Mouse (Mus musculus) C2C12 (cell line): ENCODE measurements around the gene Rgs6. TPM values are rescaled to one million over a fixed set of nuclear protein-coding genes. Genes with fewer than 3 reads are reported as not detected.

Source experiments
- H3K27me3 ChIP-seq: one replicate; pipeline ENCODE4 v1.6.1; 2011; ENCODE audit not compliant: control insufficient read depth, insufficient read depth, insufficient read length
- H3K36me3 ChIP-seq: one replicate; pipeline ENCODE4 v1.6.1; 2011; ENCODE audit not compliant: control insufficient read depth, insufficient read depth
- H3K4me3 ChIP-seq: one replicate; pipeline ENCODE4 v1.5.1; 2011; ENCODE audit warnings: mild to moderate bottlenecking, control low read depth; ENCODE audit not compliant: poor library complexity, insufficient read depth, severe bottlenecking
- H3K79me2 ChIP-seq: one replicate; pipeline ENCODE4 v1.6.1; 2011; ENCODE audit not compliant: control insufficient read depth, insufficient read depth
- H3K79me3 ChIP-seq: one replicate; pipeline ENCODE4 v1.6.1; 2011; ENCODE audit warnings: low read depth, control low read depth
- H3ac ChIP-seq: one replicate; pipeline ENCODE3; 2011; ENCODE audit warnings: low read depth; ENCODE audit not compliant: control insufficient read depth, insufficient read length
- CEBPB ChIP-seq: IDR thresholded peaks from one replicate; pipeline ENCODE4 v1.6.1; 2011; ENCODE audit warnings: low read depth, mild to moderate bottlenecking, control low read depth, moderate library complexity
- CTCF ChIP-seq: IDR thresholded peaks from one replicate; pipeline ENCODE4 v1.5.1; 2011; ENCODE audit not compliant: control insufficient read depth, insufficient read depth, insufficient read length
- FOSL1 ChIP-seq: IDR thresholded peaks from one replicate; pipeline ENCODE4 v1.8.0; 2011; ENCODE audit warnings: mild to moderate bottlenecking, low read length; ENCODE audit not compliant: poor library complexity, insufficient read depth, severe bottlenecking
- MAX ChIP-seq: IDR thresholded peaks from one replicate; pipeline ENCODE4 v1.6.1; 2011; ENCODE audit warnings: mild to moderate bottlenecking, control low read depth
- MYOD1 ChIP-seq: IDR thresholded peaks from one replicate; pipeline ENCODE4 v1.6.1; 2011; ENCODE audit warnings: low read depth; ENCODE audit not compliant: control insufficient read depth, insufficient read length
- MYOG ChIP-seq: IDR thresholded peaks from one replicate; pipeline ENCODE4 v1.6.1; 2011; ENCODE audit not compliant: control insufficient read depth, insufficient read length; ENCODE audit errors: extremely low read depth
- USF1 ChIP-seq: IDR thresholded peaks from one replicate; pipeline ENCODE4 v1.6.1; 2011; ENCODE audit warnings: low read depth, mild to moderate bottlenecking, control low read depth, moderate library complexity
- polyA plus RNA-seq: library from polyadenylated mRNA; unstranded; fragments of >200 nt; fragmentation: generic; extraction: Trizol; gene quantifications from one replicate; pipeline ENCODE4 v1.2.1, GENCODE M21; 2012; ENCODE audit warnings: missing spikeins

Rgs6 gene
- polyA plus RNA-seq, 1 experiment = not detected

DNA sequence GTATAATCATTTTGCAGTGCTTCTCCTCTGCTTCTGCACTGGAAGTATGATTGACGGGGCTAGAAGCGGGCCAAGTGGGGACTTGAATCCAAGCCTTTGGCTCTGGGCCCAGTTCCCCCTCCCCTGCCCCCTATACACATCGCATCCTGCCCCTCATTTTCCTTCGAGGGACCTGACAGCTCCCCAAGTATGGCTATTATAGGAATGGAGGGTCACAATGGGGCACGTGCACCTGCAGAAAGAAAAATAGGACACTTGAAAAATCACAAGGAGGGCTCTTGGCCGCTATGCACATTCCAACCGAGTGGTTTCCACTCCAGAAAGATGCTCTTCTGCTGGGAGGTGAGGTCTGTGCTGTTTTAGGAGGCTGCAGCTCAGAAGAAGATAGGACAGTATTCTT lies 538.8 kb downstream of the Rgs6 start:
- H3ac ChIP-seq = no peak overlapping the region
- no peaks in the 10 kb centered on the region for H3K79me3 ChIP-seq
- TF ChIP-seq MAX = no peak
- TF ChIP-seq FOSL1 = no peak
- TF ChIP-seq CEBPB = no peak
- TF ChIP-seq MYOD1 = no peak
- no peak for TF ChIP-seq CTCF
- TF ChIP-seq USF1 = no peak
- no peak for TF ChIP-seq MYOG
- no peak overlapping the region for H3K4me3 ChIP-seq
- no peaks in the 10 kb centered on the region for H3K79me2 ChIP-seq
- no peaks in the 10 kb centered on the region for H3K27me3 ChIP-seq
- H3K36me3 ChIP-seq = no peaks in the 10 kb centered on the region

GRCm38 (mm10) chr12:83127955-83128354 lies 539.9 kb downstream of the Rgs6 start:
- Histone ChIP-seq H3K27me3 (no peaks in the 10 kb centered on the region), H3K4me3 (no peak overlapping the region), H3K79me2 (no peaks in the 10 kb centered on the region), H3K79me3 (no peaks in the 10 kb centered on the region), H3ac (no peak overlapping the region), H3K36me3 (no peaks in the 10 kb centered on the region)
- TF ChIP-seq MAX = no peak
- TF ChIP-seq CEBPB = no peak
- no peak for TF ChIP-seq CTCF
- TF ChIP-seq MYOD1 = no peak
- no peak for TF ChIP-seq MYOG
- no peak for TF ChIP-seq USF1
- TF ChIP-seq FOSL1 = no peak

DNA sequence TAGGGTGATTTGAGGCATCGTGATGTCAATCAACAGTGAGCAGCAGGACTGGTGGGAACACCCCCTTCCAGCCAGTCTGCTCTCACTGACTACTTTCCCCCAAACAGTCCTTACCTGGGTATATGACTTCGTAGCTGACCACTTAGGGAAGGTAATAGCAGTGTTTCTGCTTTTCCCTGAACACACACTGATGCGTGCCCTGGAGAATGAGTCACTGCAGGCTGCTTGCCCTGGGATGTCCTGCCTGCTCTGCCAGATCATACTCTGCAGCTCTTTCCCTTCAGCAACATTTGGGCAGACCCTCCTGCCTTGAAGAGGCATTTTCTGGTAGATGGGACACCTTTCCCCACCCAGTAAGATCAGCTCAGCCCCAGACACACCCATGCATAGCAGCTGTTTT lies 540.5 kb downstream of the Rgs6 start:
- no peak overlapping the region for H3ac ChIP-seq
- no peaks in the 10 kb centered on the region for H3K27me3 ChIP-seq
- no peaks in the 10 kb centered on the region for H3K79me2 ChIP-seq
- no peaks in the 10 kb centered on the region for H3K79me3 ChIP-seq
- no peak overlapping the region for H3K4me3 ChIP-seq
- TF ChIP-seq CTCF = no peak
- no peak for TF ChIP-seq FOSL1
- no peak for TF ChIP-seq MAX
- TF ChIP-seq CEBPB = no peak
- TF ChIP-seq MYOD1 = no peak
- TF ChIP-seq MYOG = no peak
- TF ChIP-seq USF1 = no peak
- H3K36me3 ChIP-seq = no peaks in the 10 kb centered on the region

GRCm38 (mm10) chr12:83131405-83131804 lies 543.3 kb downstream of the Rgs6 start:
- Histone ChIP-seq H3K4me3 (no peak overlapping the region), H3ac (no peak overlapping the region), H3K79me3 (no peaks in the 10 kb centered on the region), H3K79me2 (no peaks in the 10 kb centered on the region), H3K27me3 (no peaks in the 10 kb centered on the region), H3K36me3 (no peaks in the 10 kb centered on the region)
- TF ChIP-seq CTCF = no peak
- TF ChIP-seq MAX = no peak
- no peak for TF ChIP-seq FOSL1
- TF ChIP-seq CEBPB = no peak
- no peak for TF ChIP-seq USF1
- no peak for TF ChIP-seq MYOG
- TF ChIP-seq MYOD1 = no peak

GRCm38 (mm10) chr12:83133827-83134226 lies 545.7 kb downstream of the Rgs6 start:
- Histone ChIP-seq H3ac (no peak overlapping the region), H3K79me2 (no peaks in the 10 kb centered on the region), H3K36me3 (no peaks in the 10 kb centered on the region), H3K79me3 (no peaks in the 10 kb centered on the region), H3K4me3 (no peak overlapping the region), H3K27me3 (no peaks in the 10 kb centered on the region)
- no peak for TF ChIP-seq MAX
- TF ChIP-seq MYOD1 = no peak
- TF ChIP-seq CTCF = no peak
- TF ChIP-seq USF1 = no peak
- TF ChIP-seq MYOG = no peak
- TF ChIP-seq FOSL1 = no peak
- TF ChIP-seq CEBPB = no peak

GRCm38 (mm10) chr12:83136031-83136430 lies 547.9 kb downstream of the Rgs6 start:
- H3K4me3 ChIP-seq = no peak overlapping the region
- no peaks in the 10 kb centered on the region for H3K79me3 ChIP-seq
- H3K79me2 ChIP-seq = no peaks in the 10 kb centered on the region
- H3K36me3 ChIP-seq = no peaks in the 10 kb centered on the region
- TF ChIP-seq USF1 = no peak
- TF ChIP-seq MYOD1 = no peak
- no peak for TF ChIP-seq MAX
- TF ChIP-seq MYOG = no peak
- no peak for TF ChIP-seq FOSL1
- no peak for TF ChIP-seq CEBPB
- no peak for TF ChIP-seq CTCF
- no peak overlapping the region for H3ac ChIP-seq
- no peaks in the 10 kb centered on the region for H3K27me3 ChIP-seq
